9 mouse cellular contexts compared by ENCODE assay signal in the genomic region with DNA sequence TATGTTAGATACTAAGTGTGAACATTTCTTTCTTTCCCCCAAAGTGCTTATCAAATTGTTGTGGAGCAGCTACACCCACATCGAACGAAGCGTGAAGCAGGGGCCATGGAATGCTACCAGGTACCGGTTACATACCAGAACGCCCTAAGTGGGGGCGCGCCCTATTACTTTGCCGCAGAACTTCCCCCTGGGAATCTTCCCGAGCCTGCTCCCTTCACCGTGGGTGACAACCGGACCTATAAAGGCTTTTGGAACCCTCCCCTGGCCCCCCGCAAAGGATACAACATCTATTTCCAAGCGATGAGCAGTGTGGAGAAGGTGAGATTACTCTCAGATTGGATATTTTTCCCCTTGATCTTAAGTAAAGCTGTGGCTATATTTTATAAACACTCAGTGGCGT.
DNase-seq lines count a peak whose midpoint lies in the region; ATAC-seq and TF ChIP-seq lines count a peak whose summit lies in the region.
"Had no signal": no experiment of that assay in that cellular context is flagged by ENCODE, and none has a peak within 500 bp of the region (broad histone marks: within the 10 kb centered on the region; RNA-seq: fewer than 3 reads in every experiment).

No protein-coding gene starts in this region.

- peaks cover 4% of the 10 kb centered on the region; the same call in 1 of the 2 replicates for H3K36me3 ChIP-seq in heart, embryonic 13.5 days
- H3K36me3 ChIP-seq in embryonic facial prominence, embryonic 14.5 days (ENCODE audit: control insufficient read depth, insufficient read depth, low read length) = no peaks in the 10 kb centered on the region
- H3K36me3 ChIP-seq in lung, embryonic 14.5 days (ENCODE audit: insufficient read depth) = no peaks in the 10 kb centered on the region

- H3K9ac ChIP-seq in heart, embryonic 13.5 days = peak overlapping the region; percentile 59; the same call in 1 of the 2 replicates
- no peak overlapping the region for H3K9ac ChIP-seq in embryonic facial prominence, embryonic 14.5 days (ENCODE audit: low read depth, low read length)
- H3K9ac ChIP-seq in lung, embryonic 14.5 days = no peak overlapping the region

- TF ChIP-seq CTCF in lung, embryonic 14.5 days (IDR thresholded peaks at IDR 0.05; ENCODE audit: low read depth) = no peak

- H3K4me2 ChIP-seq in heart, embryonic 13.5 days = peak overlapping the region; percentile 58
- no peak overlapping the region for H3K4me2 ChIP-seq in embryonic facial prominence, embryonic 14.5 days (ENCODE audit: low read depth, low read length)
- H3K4me2 ChIP-seq in lung, embryonic 14.5 days = peak overlapping the region; percentile 31; the same call in 1 of the 2 replicates

- peak overlapping the region; percentile 17; the same call in 1 of the 2 replicates for H3K4me3 ChIP-seq in heart, embryonic 13.5 days
- no peak overlapping the region for H3K4me3 ChIP-seq in embryonic facial prominence, embryonic 14.5 days (ENCODE audit: low read depth, low read length)
- H3K4me3 ChIP-seq in lung, embryonic 14.5 days (ENCODE audit: low read depth, low read length) = no peak overlapping the region

- H3K4me1 ChIP-seq in heart, embryonic 13.5 days = peaks cover 34% of the 10 kb centered on the region
- H3K4me1 ChIP-seq in embryonic facial prominence, embryonic 14.5 days (ENCODE audit: control insufficient read depth, insufficient read depth, low read length) = no peaks in the 10 kb centered on the region
- H3K4me1 ChIP-seq in lung, embryonic 14.5 days (ENCODE audit: insufficient read depth) = no peaks in the 10 kb centered on the region

- 31% methylated on average over 14 of the region's 14 CpGs for WGBS in heart, embryonic 13.5 days
- 47% methylated on average over 14 of the region's 14 CpGs for WGBS in embryonic facial prominence, embryonic 14.5 days
- WGBS in lung, embryonic 14.5 days = 50% methylated on average over 14 of the region's 14 CpGs

- H3K9me3 ChIP-seq in heart, embryonic 13.5 days = no peaks in the 10 kb centered on the region
- no peaks in the 10 kb centered on the region for H3K9me3 ChIP-seq in embryonic facial prominence, embryonic 14.5 days (ENCODE audit: control insufficient read depth, low read length)
- H3K9me3 ChIP-seq in lung, embryonic 14.5 days (ENCODE audit: low read depth, low read length) = no peaks in the 10 kb centered on the region

- intact Hi-C loops in heart, postnatal 36 days (cut with DNase I) = no loop called here

- no peak for ATAC-seq in heart, embryonic 13.5 days (ENCODE audit: extremely low read depth, insufficient number of reproducible peaks, low FRiP score, low TSS enrichment)
- ATAC-seq in embryonic facial prominence, embryonic 14.5 days (ENCODE audit: low read depth) = peak; percentile 26; the same call in 1 of the 2 replicates
- ATAC-seq in lung, embryonic 14.5 days (ENCODE audit: insufficient read depth) = peak; percentile 60

- peak overlapping the region; percentile 81 for H3K27ac ChIP-seq in heart, embryonic 13.5 days (replicated peaks)
- no peak overlapping the region for H3K27ac ChIP-seq in embryonic facial prominence, embryonic 14.5 days (replicated peaks; ENCODE audit: low read depth, low read length)
- peak overlapping the region; percentile 28; the same call in 1 of the 2 replicates for H3K27ac ChIP-seq in lung, embryonic 14.5 days (ENCODE audit: low read depth)

- no peak for DNase-seq in heart, postnatal 36 days
- DNase-seq in ES-CJ7 (ENCODE audit: low read depth, low spot score) = peak; percentile 6
- peak; percentile 16 for DNase-seq in embryonic facial prominence, embryonic 14.5 days (ENCODE audit: low spot score)
- peak; percentile 18 for DNase-seq in lung, embryonic 14.5 days
- no peak for DNase-seq in natural killer cell, adult 2 months (ENCODE audit: low spot score in 2 of 2)
- no peak for DNase-seq in urinary bladder, postnatal 4 days (ENCODE audit: low spot score in 2 of 2)
- DNase-seq in ovary, postnatal 10 days (ENCODE audit: low spot score) = no peak

- H3K27me3 ChIP-seq in heart, embryonic 13.5 days (replicated peaks) = no peaks in the 10 kb centered on the region
- H3K27me3 ChIP-seq in embryonic facial prominence, embryonic 14.5 days (replicated peaks; ENCODE audit: control insufficient read depth, insufficient read depth, low read length) = no peaks in the 10 kb centered on the region
- H3K27me3 ChIP-seq in lung, embryonic 14.5 days (ENCODE audit: insufficient read depth, low read length) = no peaks in the 10 kb centered on the region
- H3K27me3 ChIP-seq: CH12.LX had no signal

Comparison
In these comparisons a context has a peak if more than half of its experiments do, and no peak if none do; other contexts are left out.
1. DNase-seq: peak in ES-CJ7 (single experiment), embryonic facial prominence, embryonic 14.5 days (single experiment) and lung, embryonic 14.5 days (single experiment); none in heart, postnatal 36 days (0 of 2), natural killer cell, adult 2 months (0 of 2), urinary bladder, postnatal 4 days (0 of 2) and ovary, postnatal 10 days (single experiment).